Comparison of ENCODE assay signal across 22 mouse cellular contexts in genomic region chr17:35063466-35063865, GRCm38 (mm10). TPM values are rescaled to one million over a fixed set of nuclear protein-coding genes. Genes with fewer than 3 reads are reported as not detected.
A peak's percentile ranks its signal among the peaks of the same experiment; 100 is the strongest.
DNase-seq lines count a peak whose midpoint lies in the region; ATAC-seq and TF ChIP-seq lines count a peak whose summit lies in the region.
"Had no signal": no experiment of that assay in that cellular context is flagged by ENCODE, and none has a peak within 500 bp of the region (broad histone marks: within the 10 kb centered on the region; RNA-seq: fewer than 3 reads in every experiment).

No protein-coding gene starts in this region.

- no peak for TF ChIP-seq EP300 in heart, adult 2 months (IDR thresholded peaks at IDR 0.05; ENCODE audit: insufficient read depth, low read depth, low read length)

- no peaks in the 10 kb centered on the region for H3K79me2 ChIP-seq in heart, adult 2 months (replicated peaks; ENCODE audit: control insufficient read depth, insufficient read depth, low read length)

- H3K27me3 ChIP-seq in heart, adult 2 months (ENCODE audit: control insufficient read depth, insufficient read depth, low read length): no peaks in the 10 kb centered on the region; the same call in 1 of the 2 replicates
- peaks cover 8% of the 10 kb centered on the region for H3K27me3 ChIP-seq in megakaryocyte, embryonic 14.5 days (replicated peaks)
- H3K27me3 ChIP-seq: CH12.LX, Patski had no signal

- no peaks in the 10 kb centered on the region for H3K36me3 ChIP-seq in heart, adult 2 months (ENCODE audit: control insufficient read depth, insufficient read depth, low read length)
- H3K36me3 ChIP-seq in megakaryocyte, embryonic 14.5 days (replicated peaks; ENCODE audit: low read length): peaks cover 63% of the 10 kb centered on the region

- no peak for TF ChIP-seq POLR2A in heart, adult 2 months (IDR thresholded peaks at IDR 0.05; ENCODE audit: insufficient read depth, low read depth, low read length)

- 79% methylated on average over 3 of the region's 3 CpGs for WGBS in heart, adult 2 months

- TF ChIP-seq CTCF in heart, adult 2 months (IDR thresholded peaks at IDR 0.05): no peak

- no peak overlapping the region for H3K27ac ChIP-seq in heart, adult 2 months
- H3K27ac ChIP-seq: forebrain, embryonic 12.5 days had no signal

- peak; percentile 36 for DNase-seq in adrenal gland, postnatal 14 days
- no peak for DNase-seq in adrenal gland, postnatal 10 days
- DNase-seq in heart, adult 18-20 months: peak; percentile 38 to 40
- no peak for DNase-seq in heart, adult 2 months
- DNase-seq: cerebellum, adult 9-10 months; kidney, adult 9 months; right cerebral cortex, adult 18-20 months; spleen, adult 18-20 months had no signal

- intact Hi-C loops in heart, adult 2 months (cut with DNase I): no loop called here

- no peak overlapping the region for H3K4me3 ChIP-seq in heart, adult 2 months
- H3K4me3 ChIP-seq in megakaryocyte, embryonic 14.5 days (replicated peaks): peak overlapping the region; percentile 94
- H3K4me3 ChIP-seq: forebrain, embryonic 12.5 days; myocyte had no signal

- no peaks in the 10 kb centered on the region for H3K9me3 ChIP-seq in megakaryocyte, embryonic 14.5 days
- H3K9me3 ChIP-seq: forebrain, embryonic 12.5 days; lung, embryonic 15.5 days had no signal

- no peak for ATAC-seq in megakaryocyte, adult 5-6 weeks (ENCODE audit: poor library complexity, severe bottlenecking)
- ATAC-seq in erythroid progenitor cell, adult 5-6 weeks (replicated peaks; ENCODE audit: low FRiP score, poor library complexity, severe bottlenecking): no peak
- no peak for ATAC-seq in erythroblast, adult 5-6 weeks (replicated peaks; ENCODE audit: low FRiP score, poor library complexity, severe bottlenecking)
- ATAC-seq: Patski had no signal

- H3K4me1 ChIP-seq in heart, adult 2 months (ENCODE audit: control insufficient read depth, insufficient read depth, low read length): peaks cover 4% of the 10 kb centered on the region
- H3K4me1 ChIP-seq in megakaryocyte, embryonic 14.5 days: peaks cover 96% of the 10 kb centered on the region

- no peak overlapping the region for H3K9ac ChIP-seq in heart, adult 2 months (ENCODE audit: low read depth, low read length)
- H3K9ac ChIP-seq: forebrain, embryonic 12.5 days; lung, embryonic 15.5 days had no signal

RNA-seq across cellular contexts. Expression of gene Ly6g6c, which starts 1.7 kb away (rescaled TPM):
- not detected in 2 replicates for total RNA-seq in adrenal gland, postnatal 14 days (2021)
- total RNA-seq in adrenal gland, postnatal 10 days (2021): not detected
- not detected for total RNA-seq in heart, adult 18-20 months (2021)
- total RNA-seq in heart, adult 2 months (2021): under 1 TPM; 0.34 to 0.55 TPM
- 0.23 and 0.64 TPM in 2 replicates for polyA plus RNA-seq in heart, adult 2 months (2012; rRNA removed)
- 14.8 and 15.5 TPM in 2 replicates for polyA plus RNA-seq in megakaryocyte, embryonic 14.5 days (2012; ENCODE audit: insufficient read depth, low replicate concordance)
- total RNA-seq in megakaryocyte, adult 5-6 weeks (2015): not detected in 2 replicates
- total RNA-seq in megakaryocyte, adult 5-6 weeks (2017): not detected in 2 replicates
- total RNA-seq in erythroid progenitor cell, adult 5-6 weeks (2015; ENCODE audit: low replicate concordance): not detected in 2 replicates
- not detected in 2 replicates for total RNA-seq in erythroid progenitor cell, adult 5-6 weeks (2017; ENCODE audit: low replicate concordance)
- not detected in 2 replicates for total RNA-seq in erythroblast, adult 5-6 weeks (2015; ENCODE audit: low replicate concordance)
- total RNA-seq in erythroblast, adult 5-6 weeks (2017; ENCODE audit: low replicate concordance): not detected in 2 replicates
- total RNA-seq: CH12.LX; heart, postnatal 10 days; layer of hippocampus, postnatal 25 days; left cerebral cortex, postnatal 36 days had no signal
- polyA plus RNA-seq: embryonic facial prominence, embryonic 11.5 days; forebrain, embryonic 12.5 days; Patski had no signal

RNA-seq across cellular contexts. Expression of gene Mpig6b, which starts 2.5 kb away (rescaled TPM):
- 0.26 and 0.71 TPM in 2 replicates for total RNA-seq in adrenal gland, postnatal 14 days (2021)
- under 1 TPM; 0.24 to 0.30 TPM for total RNA-seq in adrenal gland, postnatal 10 days (2021)
- total RNA-seq in heart, adult 18-20 months (2021): under 1 TPM; 0.31 to 0.87 TPM
- total RNA-seq in heart, adult 2 months (2021): 1 to 10 TPM in 1 of 2 experiments, under 1 TPM in 1; 0.31 to 2.4 TPM
- polyA plus RNA-seq in heart, adult 2 months (2012; rRNA removed): 0.32 and 1.4 TPM in 2 replicates
- 53.5 and 66.3 TPM in 2 replicates for polyA plus RNA-seq in megakaryocyte, embryonic 14.5 days (2012; ENCODE audit: insufficient read depth, low replicate concordance)
- total RNA-seq in megakaryocyte, adult 5-6 weeks (2015): not detected in 2 replicates
- total RNA-seq in megakaryocyte, adult 5-6 weeks (2017): not detected in 2 replicates
- total RNA-seq in erythroid progenitor cell, adult 5-6 weeks (2015; ENCODE audit: low replicate concordance): 1.1 TPM in 1 of 2 replicates, not detected in the other
- not detected in 2 replicates for total RNA-seq in erythroid progenitor cell, adult 5-6 weeks (2017; ENCODE audit: low replicate concordance)
- 0.42 TPM in 1 of 2 replicates, not detected in the other for total RNA-seq in erythroblast, adult 5-6 weeks (2015; ENCODE audit: low replicate concordance)
- total RNA-seq in erythroblast, adult 5-6 weeks (2017; ENCODE audit: low replicate concordance): not detected in 2 replicates
- total RNA-seq: CH12.LX; layer of hippocampus, postnatal 25 days; left cerebral cortex, postnatal 36 days had no signal
- polyA plus RNA-seq: myocyte, Patski had no signal

RNA-seq across cellular contexts. Expression of gene Ddah2, which starts 4.6 kb away (rescaled TPM):
- 24.2 and 30.6 TPM in 2 replicates for total RNA-seq in adrenal gland, postnatal 14 days (2021)
- 10 to 100 TPM; 35.2 to 51.7 TPM for total RNA-seq in adrenal gland, postnatal 10 days (2021)
- total RNA-seq in heart, adult 18-20 months (2021): 10 to 100 TPM; 14.0 to 19.8 TPM
- 10 to 100 TPM; 20.0 to 20.5 TPM for total RNA-seq in heart, adult 2 months (2021)
- 31.4 and 40.8 TPM in 2 replicates for polyA plus RNA-seq in heart, adult 2 months (2012; rRNA removed)
- 30.5 and 36.5 TPM in 2 replicates for polyA plus RNA-seq in megakaryocyte, embryonic 14.5 days (2012; ENCODE audit: insufficient read depth, low replicate concordance)
- total RNA-seq in megakaryocyte, adult 5-6 weeks (2015): 2.2 and 3.1 TPM in 2 replicates
- 1.2 and 2.7 TPM in 2 replicates for total RNA-seq in megakaryocyte, adult 5-6 weeks (2017)
- 2.1 TPM in 1 of 2 replicates, not detected in the other for total RNA-seq in erythroid progenitor cell, adult 5-6 weeks (2015; ENCODE audit: low replicate concordance)
- 1.5 and 5.6 TPM in 2 replicates for total RNA-seq in erythroid progenitor cell, adult 5-6 weeks (2017; ENCODE audit: low replicate concordance)
- total RNA-seq in erythroblast, adult 5-6 weeks (2015; ENCODE audit: low replicate concordance): 1.0 and 1.7 TPM in 2 replicates
- total RNA-seq in erythroblast, adult 5-6 weeks (2017; ENCODE audit: low replicate concordance): 2.2 TPM in 1 of 2 replicates, not detected in the other

RNA-seq across cellular contexts. Expression of gene Ly6g6e, which starts 13.2 kb away (rescaled TPM):
- not detected in 2 replicates for total RNA-seq in adrenal gland, postnatal 14 days (2021)
- under 1 TPM in 1 of 2 experiments, not detected in 1; 0.27 TPM for total RNA-seq in adrenal gland, postnatal 10 days (2021)
- not detected for total RNA-seq in heart, adult 18-20 months (2021)
- not detected for total RNA-seq in heart, adult 2 months (2021)
- 0.41 TPM in 1 of 2 replicates, not detected in the other for polyA plus RNA-seq in heart, adult 2 months (2012; rRNA removed)
- not detected in 2 replicates for polyA plus RNA-seq in megakaryocyte, embryonic 14.5 days (2012; ENCODE audit: insufficient read depth, low replicate concordance)
- total RNA-seq in megakaryocyte, adult 5-6 weeks (2015): not detected in 2 replicates
- total RNA-seq in megakaryocyte, adult 5-6 weeks (2017): not detected in 2 replicates
- not detected in 2 replicates for total RNA-seq in erythroid progenitor cell, adult 5-6 weeks (2015; ENCODE audit: low replicate concordance)
- not detected in 2 replicates for total RNA-seq in erythroid progenitor cell, adult 5-6 weeks (2017; ENCODE audit: low replicate concordance)
- total RNA-seq in erythroblast, adult 5-6 weeks (2015; ENCODE audit: low replicate concordance): not detected in 2 replicates
- not detected in 2 replicates for total RNA-seq in erythroblast, adult 5-6 weeks (2017; ENCODE audit: low replicate concordance)
- total RNA-seq: CH12.LX had no signal
- polyA plus RNA-seq: liver, embryonic 11.5 days; myocyte; Patski had no signal

RNA-seq across cellular contexts. Expression of gene Clic1, which starts 13.7 kb away (rescaled TPM):
- 83.0 and 109 TPM in 2 replicates for total RNA-seq in adrenal gland, postnatal 14 days (2021)
- 100 to 1,000 TPM in 1 of 2 experiments, 10 to 100 TPM in 1; 95.6 to 105 TPM for total RNA-seq in adrenal gland, postnatal 10 days (2021)
- total RNA-seq in heart, adult 18-20 months (2021): 10 to 100 TPM; 30.4 to 32.4 TPM
- total RNA-seq in heart, adult 2 months (2021): 10 to 100 TPM; 32.5 to 33.1 TPM
- polyA plus RNA-seq in heart, adult 2 months (2012; rRNA removed): 44.4 and 51.6 TPM in 2 replicates
- polyA plus RNA-seq in megakaryocyte, embryonic 14.5 days (2012; ENCODE audit: insufficient read depth, low replicate concordance): 244 and 373 TPM in 2 replicates
- 415 and 463 TPM in 2 replicates for total RNA-seq in megakaryocyte, adult 5-6 weeks (2015)
- 386 and 405 TPM in 2 replicates for total RNA-seq in megakaryocyte, adult 5-6 weeks (2017)
- 91.0 and 110 TPM in 2 replicates for total RNA-seq in erythroid progenitor cell, adult 5-6 weeks (2015; ENCODE audit: low replicate concordance)
- total RNA-seq in erythroid progenitor cell, adult 5-6 weeks (2017; ENCODE audit: low replicate concordance): 68.3 and 95.5 TPM in 2 replicates
- total RNA-seq in erythroblast, adult 5-6 weeks (2015; ENCODE audit: low replicate concordance): 74.6 and 85.9 TPM in 2 replicates
- total RNA-seq in erythroblast, adult 5-6 weeks (2017; ENCODE audit: low replicate concordance): 66.9 and 68.8 TPM in 2 replicates

Comparison
In these comparisons a context has a peak if more than half of its experiments do, and no peak if none do; other contexts are left out.
1. DNase-seq: peak in adrenal gland, postnatal 14 days (single experiment) and heart, adult 18-20 months (2 of 2); none in adrenal gland, postnatal 10 days (single experiment) and heart, adult 2 months (0 of 2).